Mouse (Mus musculus) limb, embryonic 14.5 days (tissue): ENCODE data around the gene Hemk1. TPM values are rescaled to one million over a fixed set of nuclear protein-coding genes. Genes with fewer than 3 reads are reported as not detected.
"Not testable (repeated sequence)": the region's sequence is repeated elsewhere in the genome, so short reads cannot be mapped to it uniquely, and the experiment has no call there.

Experiments used
- ATAC-seq: fragments of 200-750 bp; cut with Nextera tagmentation; 2 replicates; pipeline ENCODE4 v1.8.0; 2017; ENCODE audit warnings: low read depth, moderate number of reproducible peaks, moderate TSS enrichment; ENCODE audit not compliant: low FRiP score
- DNase-seq: peaks from one replicate; pipeline ENCODE4 v3.0.0-alpha.2; 2015; ENCODE audit warnings: low spot score
- H3K27ac ChIP-seq: fragments of 300-500 bp; sonication (generic); replicated peaks from 2 replicates; pipeline ENCODE4 v1.5.1; 2014; ENCODE audit warnings: low read depth, mild to moderate bottlenecking, low read length, moderate library complexity, mixed read lengths
- H3K27me3 ChIP-seq: fragments of 300-500 bp; sonication (generic); 2 replicates; pipeline ENCODE4 v1.6.1; 2014; ENCODE audit warnings: low read length, mixed read lengths; ENCODE audit not compliant: control insufficient read depth, insufficient read depth
- H3K36me3 ChIP-seq: fragments of 300-500 bp; sonication (generic); 2 replicates; pipeline ENCODE4 v1.6.1; 2014; ENCODE audit warnings: mild to moderate bottlenecking, low read length, moderate library complexity, mixed read lengths; ENCODE audit not compliant: control insufficient read depth, insufficient read depth
- H3K4me1 ChIP-seq: fragments of 300-500 bp; sonication (generic); 2 replicates; pipeline ENCODE4 v1.6.1; 2014; ENCODE audit warnings: antibody characterized with exemption, low read length, mixed read lengths; ENCODE audit not compliant: control insufficient read depth, insufficient read depth
- H3K4me2 ChIP-seq: fragments of 300-500 bp; sonication (generic); replicated peaks from 2 replicates; pipeline ENCODE4 v1.6.1; 2014; ENCODE audit warnings: low read depth, mild to moderate bottlenecking, low read length, moderate library complexity; ENCODE audit not compliant: severe bottlenecking
- H3K4me3 ChIP-seq: fragments of 300-500 bp; sonication (generic); replicated peaks from 2 replicates; pipeline ENCODE4 v1.5.1; 2014; ENCODE audit warnings: low read length
- H3K9ac ChIP-seq: fragments of 300-500 bp; sonication (generic); 2 replicates; pipeline ENCODE4 v1.6.1; 2014; ENCODE audit warnings: mild to moderate bottlenecking, low read depth, low read length, moderate library complexity; ENCODE audit not compliant: severe bottlenecking
- H3K9me3 ChIP-seq: fragments of 300-500 bp; sonication (generic); 2 replicates; pipeline ENCODE4 v1.6.1; 2016; ENCODE audit warnings: low read length; ENCODE audit not compliant: control insufficient read depth
- POLR2A ChIP-seq: fragments of 200-500 bp; IDR thresholded peaks from 2 replicates; pipeline ENCODE4 v1.8.0; 2012; ENCODE audit warnings: inconsistent platforms, mild to moderate bottlenecking, moderate library complexity, borderline replicate concordance; ENCODE audit not compliant: insufficient read depth, insufficient read length; ENCODE audit errors: extremely low read depth
- WGBS: fragments of 180-500 bp; shearing (Covaris S2); extraction: QIAGEN DNeasy Blood & Tissue Kit; methylation state at CpG from one replicate; pipeline ENCODE4 v1.1.7; 2014; 5-methylcytosine and 5-hydroxymethylcytosine counted together
- polyA plus RNA-seq, 2 experiments: library from polyadenylated mRNA; depleted of rRNA in 1 of 2; stranded (reverse) in 1 of 2; unstranded in 1 of 2; fragments of >200 nt; fragmentation: Nextera tagmentation in 1 of 2; extraction: Ambion mirVana in 1 of 2; gene quantifications; 2 replicates each; pipeline versions ENCODE4 v1.2.1 to v1.2.3; 2012 to 2014

Hemk1 gene
- polyA plus RNA-seq, 2 experiments: 12.8 to 24.9 TPM

DNA sequence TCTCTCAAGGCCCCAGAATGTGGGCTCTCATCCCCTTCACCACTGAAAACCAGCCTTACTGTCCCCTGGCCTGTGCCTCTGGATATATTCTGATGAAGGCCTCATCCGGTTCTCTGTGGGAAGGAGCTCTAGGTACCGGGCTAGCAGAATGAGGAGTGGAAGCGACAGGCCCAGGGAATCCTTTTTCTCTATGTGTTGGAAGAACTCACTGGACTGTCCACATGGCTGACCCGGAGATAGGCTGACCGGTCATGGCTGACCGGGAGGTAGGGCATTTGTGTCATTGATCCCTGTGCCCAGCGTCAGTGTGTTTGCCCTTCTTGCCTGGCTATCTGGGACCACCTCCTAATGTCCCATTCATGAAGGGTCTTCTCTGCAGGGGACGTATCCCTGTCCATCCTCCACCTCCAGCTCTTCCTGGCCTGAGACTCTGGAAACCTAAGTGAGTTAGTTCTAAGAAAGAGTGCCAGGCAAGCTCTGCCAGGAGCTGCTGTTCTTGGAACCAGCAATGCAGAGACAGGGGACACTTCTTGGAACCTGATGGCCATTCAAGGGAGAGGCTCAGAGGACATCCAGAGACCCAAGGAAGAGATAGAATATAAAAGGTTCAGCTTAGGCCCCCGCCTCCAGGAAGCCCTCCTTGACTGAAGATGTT is 29.7 kb downstream of the Hemk1 start:
- no peak overlapping the region for H3K4me3 ChIP-seq
- H3K36me3 ChIP-seq: no peaks in the 10 kb centered on the region
- H3K4me2 ChIP-seq: no peak overlapping the region
- no peaks in the 10 kb centered on the region for H3K27me3 ChIP-seq
- H3K9ac ChIP-seq: peak overlapping the region; percentile 16; the same call in 1 of the 2 replicates
- no peak for TF ChIP-seq POLR2A
- H3K9me3 ChIP-seq: no peaks in the 10 kb centered on the region
- no peaks in the 10 kb centered on the region for H3K4me1 ChIP-seq
- 89% methylated on average over 9 of the region's 9 CpGs for WGBS
- no peak overlapping the region for H3K27ac ChIP-seq
- DNase-seq (no peak), ATAC-seq (no peak)

DNA sequence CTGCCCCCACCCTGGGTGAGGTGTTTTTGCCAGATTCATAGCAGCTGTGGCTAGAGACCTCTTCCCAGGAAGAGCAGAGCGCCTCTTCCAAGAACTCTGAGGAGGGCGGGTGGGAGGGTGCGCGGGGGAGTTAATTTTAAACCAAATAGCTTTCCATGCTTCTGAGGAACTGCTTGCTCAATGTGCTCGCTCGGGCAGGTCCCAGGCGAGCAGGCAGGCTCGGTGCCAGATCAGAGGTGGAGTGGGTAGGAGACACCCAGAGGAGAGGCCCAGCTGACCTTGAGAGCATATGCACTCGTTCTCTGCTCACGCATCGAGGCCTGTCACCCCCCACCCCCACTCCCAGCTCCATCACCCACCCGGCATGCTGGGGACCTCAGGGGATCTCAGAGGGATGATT is 30.3 kb downstream of the Hemk1 start:
- Histone ChIP-seq H3K27me3 (no peaks in the 10 kb centered on the region), H3K4me2 (no peak overlapping the region), H3K9me3 (no peaks in the 10 kb centered on the region), H3K4me3 (no peak overlapping the region), H3K4me1 (no peaks in the 10 kb centered on the region), H3K36me3 (no peaks in the 10 kb centered on the region), H3K9ac (peak overlapping the region; percentile 16; the same call in 1 of the 2 replicates), H3K27ac (no peak overlapping the region)
- ATAC-seq (no peak), DNase-seq (no peak)
- WGBS: 65% methylated on average over 12 of the region's 12 CpGs
- TF ChIP-seq POLR2A: no peak

DNA sequence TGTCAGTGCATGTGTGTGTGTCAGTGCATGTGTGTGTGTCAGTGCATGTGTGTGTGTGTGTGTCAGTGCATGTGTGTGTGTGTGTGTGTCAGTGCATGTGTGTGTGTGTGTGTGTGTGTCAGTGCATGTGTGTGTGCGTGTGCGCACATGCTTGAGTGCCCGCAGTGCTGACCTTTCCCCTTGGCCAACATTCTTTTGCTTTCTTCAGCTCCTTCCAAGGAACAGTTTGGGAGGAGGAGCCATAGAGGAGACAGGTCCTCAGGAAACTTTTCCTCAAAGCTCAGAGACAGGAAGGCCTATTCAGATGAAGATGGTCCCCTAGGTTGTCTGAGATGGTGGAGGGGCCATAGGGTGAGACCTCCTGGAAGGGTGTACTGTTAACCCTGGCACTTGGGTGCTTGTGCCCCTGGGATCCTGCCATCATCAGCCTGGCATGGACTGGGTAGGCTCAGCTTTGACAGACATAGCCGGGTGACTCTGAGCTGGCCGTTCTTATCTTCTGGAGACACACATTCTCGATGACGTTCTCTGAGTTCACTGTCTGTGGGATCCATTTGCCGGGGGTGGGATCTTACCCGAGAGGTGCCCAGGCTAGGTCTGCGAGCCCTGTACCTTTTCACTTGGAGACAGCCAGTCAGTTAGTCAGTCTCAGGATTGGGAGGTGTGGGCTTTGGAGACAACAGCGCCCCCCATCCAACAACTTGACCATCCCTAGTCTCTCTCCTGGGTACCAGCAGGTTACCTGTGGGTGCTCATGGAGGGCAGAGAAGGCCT is 30.9 kb downstream of the Hemk1 start:
- Histone ChIP-seq H3K9me3 (no peaks in the 10 kb centered on the region), H3K27me3 (no peaks in the 10 kb centered on the region), H3K36me3 (peaks cover 2% of the 10 kb centered on the region; the same call in 1 of the 2 replicates), H3K27ac (no peak overlapping the region), H3K4me3 (no peak overlapping the region), H3K4me1 (no peaks in the 10 kb centered on the region), H3K9ac (peak overlapping the region; percentile 16; the same call in 1 of the 2 replicates), H3K4me2 (no peak overlapping the region)
- no peak for TF ChIP-seq POLR2A
- no peak for DNase-seq
- no peak for ATAC-seq
- WGBS: 87% methylated on average over 11 of the region's 11 CpGs

DNA sequence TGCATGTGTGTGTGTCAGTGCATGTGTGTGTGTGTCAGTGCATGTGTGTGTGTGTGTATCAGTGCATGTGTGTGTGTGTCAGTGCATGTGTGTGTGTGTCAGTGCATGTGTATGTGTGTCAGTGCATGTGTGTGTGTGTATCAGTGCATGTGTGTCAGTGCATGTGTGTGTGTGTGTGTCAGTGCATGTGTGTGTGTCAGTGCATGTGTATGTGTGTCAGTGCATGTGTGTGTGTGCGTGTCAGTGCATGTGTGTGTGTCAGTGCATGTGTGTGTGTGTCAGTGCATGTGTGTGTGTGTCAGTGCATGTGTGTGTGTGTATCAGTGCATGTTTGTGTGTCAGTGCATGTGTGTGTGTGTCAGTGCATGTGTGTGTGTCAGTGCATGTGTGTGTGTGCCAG is 31.5 kb downstream of the Hemk1 start:
- H3K27ac ChIP-seq, H3K27me3 ChIP-seq, ATAC-seq, H3K4me3 ChIP-seq, H3K4me1 ChIP-seq, H3K4me2 ChIP-seq, H3K9me3 ChIP-seq, H3K9ac ChIP-seq, H3K36me3 ChIP-seq, DNase-seq: not testable (repeated sequence)
- 89% methylated on average over 1 of the region's 1 CpGs for WGBS

DNA sequence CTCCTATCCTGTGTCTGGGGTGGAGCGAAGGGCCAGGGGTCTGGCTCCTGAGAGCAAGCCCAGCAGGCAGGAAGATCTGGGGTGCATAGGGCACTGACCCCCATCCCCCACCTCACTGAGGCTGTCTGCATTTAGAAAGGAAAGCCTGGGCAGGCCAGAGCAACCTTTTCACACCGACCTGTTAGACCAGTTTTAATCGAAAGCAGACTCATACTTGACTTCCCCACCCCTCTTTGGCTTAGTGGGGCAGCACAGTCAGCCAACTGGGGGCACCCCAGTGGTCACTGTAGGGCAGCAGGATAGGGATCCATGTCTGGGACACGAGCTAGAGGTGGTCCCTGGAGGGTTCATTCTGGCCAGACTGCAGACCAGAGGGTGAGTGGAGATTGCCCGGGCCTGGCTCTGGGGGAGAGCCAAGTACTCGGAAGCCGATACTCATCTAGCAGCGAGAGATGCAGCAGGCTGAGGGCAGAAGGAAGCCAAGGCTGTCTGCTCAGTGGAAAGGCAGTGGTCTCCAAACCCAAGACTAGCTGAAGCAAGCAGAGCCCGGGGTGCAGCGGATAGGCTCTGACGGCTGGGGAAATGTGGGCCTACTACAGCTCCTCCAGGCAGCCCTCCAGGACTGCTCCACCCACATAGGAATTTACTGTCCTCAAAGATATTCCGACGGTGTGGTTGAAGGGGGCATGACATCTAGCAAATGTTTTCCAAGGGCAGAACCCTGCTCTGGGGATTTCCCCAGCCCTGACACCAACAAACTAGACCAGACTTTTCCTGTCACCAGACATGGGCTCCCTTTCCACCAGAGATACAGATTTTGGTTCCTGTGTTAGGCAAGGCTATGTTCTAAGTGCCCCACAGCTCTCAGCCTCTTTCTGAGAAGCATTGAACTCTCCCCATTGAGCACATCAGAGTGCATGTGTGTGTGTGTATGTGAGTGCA is 32.3 kb downstream of the Hemk1 start:
- no peaks in the 10 kb centered on the region for H3K4me1 ChIP-seq
- WGBS: 53% methylated on average over 13 of the region's 13 CpGs
- peaks cover 14% of the 10 kb centered on the region for H3K36me3 ChIP-seq
- ATAC-seq (no peak), DNase-seq (no peak)
- H3K4me3 ChIP-seq: no peak overlapping the region
- H3K9ac ChIP-seq: no peak overlapping the region
- no peaks in the 10 kb centered on the region for H3K9me3 ChIP-seq
- no peak for TF ChIP-seq POLR2A
- H3K4me2 ChIP-seq: no peak overlapping the region
- H3K27me3 ChIP-seq: no peaks in the 10 kb centered on the region
- no peak overlapping the region for H3K27ac ChIP-seq
